Mouse (Mus musculus): ENCODE measurements around the gene Krtap9-3. TPM values are rescaled to one million over a fixed set of nuclear protein-coding genes. Genes with fewer than 3 reads are reported as not detected.

The Krtap9-3 gene
- polyA plus RNA-seq, 1 experiment = not detected

- H3K4me1 ChIP-seq (ENCODE audit: control insufficient read depth, insufficient read depth, low read length) = no peaks in the 10 kb centered on the region
- no peak for TF ChIP-seq CTCF (IDR thresholded peaks at IDR 0.05; ENCODE audit: control insufficient read depth, insufficient read depth, low read length)
- no peak for TF ChIP-seq POLR2A (IDR thresholded peaks at IDR 0.05; ENCODE audit: borderline replicate concordance, control insufficient read depth, low read depth, low read length)
- H3K27ac ChIP-seq (ENCODE audit: control insufficient read depth, insufficient read depth, low read depth, low read length, poor library complexity) = no peak overlapping the region
- WGBS = 77% methylated on average over 6 of the region's 6 CpGs
- H3K4me3 ChIP-seq (replicated peaks; ENCODE audit: control insufficient read depth, low read depth, low read length) = no peak overlapping the region
Measured at GRCm38 (mm10) chr11:99581564-99581963, 16.3 kb downstream of the Krtap9-3 start.

- no peaks in the 10 kb centered on the region for H3K4me1 ChIP-seq (ENCODE audit: control insufficient read depth, insufficient read depth, low read length)
- TF ChIP-seq CTCF (IDR thresholded peaks at IDR 0.05; ENCODE audit: control insufficient read depth, insufficient read depth, low read length) (no peak), POLR2A (IDR thresholded peaks at IDR 0.05; ENCODE audit: borderline replicate concordance, control insufficient read depth, low read depth, low read length) (no peak)
- 91% methylated on average over 5 of the region's 5 CpGs for WGBS
- no peak overlapping the region for H3K27ac ChIP-seq (ENCODE audit: control insufficient read depth, insufficient read depth, low read depth, low read length, poor library complexity)
- H3K4me3 ChIP-seq (replicated peaks; ENCODE audit: control insufficient read depth, low read depth, low read length) = no peak overlapping the region
Measured at GRCm38 (mm10) chr11:99581051-99581450, 16.9 kb downstream of the Krtap9-3 start.

- Histone ChIP-seq H3K27ac (ENCODE audit: control insufficient read depth, insufficient read depth, low read depth, low read length, poor library complexity) (no peak within 1 kb of the TSS), H3K4me1 (ENCODE audit: control insufficient read depth, insufficient read depth, low read length) (no peaks in the 10 kb centered on the region), H3K4me3 (replicated peaks; ENCODE audit: control insufficient read depth, low read depth, low read length) (no peak within 1 kb of the TSS)
- TF ChIP-seq POLR2A (IDR thresholded peaks at IDR 0.05; ENCODE audit: borderline replicate concordance, control insufficient read depth, low read depth, low read length) = no peak
- TF ChIP-seq CTCF (IDR thresholded peaks at IDR 0.05; ENCODE audit: control insufficient read depth, insufficient read depth, low read length) = no peak
- 75% methylated on average over 6 of the region's 6 CpGs for WGBS
Measured at GRCm38 (mm10) chr11:99580636-99581035, 17.3 kb downstream of the Krtap9-3 start, which contains the start of gene Krtap1-5. Gene Krtap1-5, minus strand, starts transcription at chr11:99581016.

GRCm38 (mm10) chr11:99574106-99574505 lies 23.8 kb downstream of the Krtap9-3 start:
- H3K27ac ChIP-seq (ENCODE audit: control insufficient read depth, insufficient read depth, low read depth, low read length, poor library complexity) = no peak overlapping the region
- no peaks in the 10 kb centered on the region; the same call in 1 of the 2 replicates for H3K4me1 ChIP-seq (ENCODE audit: control insufficient read depth, insufficient read depth, low read length)
- no peak overlapping the region for H3K4me3 ChIP-seq (replicated peaks; ENCODE audit: control insufficient read depth, low read depth, low read length)
- WGBS = under 1% methylated on average over 7 of the region's 7 CpGs
- TF ChIP-seq CTCF (IDR thresholded peaks at IDR 0.05; ENCODE audit: control insufficient read depth, insufficient read depth, low read length) (peak; percentile 45; the same call in 1 of the 2 replicates), POLR2A (IDR thresholded peaks at IDR 0.05; ENCODE audit: borderline replicate concordance, control insufficient read depth, low read depth, low read length) (no peak)

- Histone ChIP-seq H3K4me1 (ENCODE audit: control insufficient read depth, insufficient read depth, low read length) (no peaks in the 10 kb centered on the region; the same call in 1 of the 2 replicates), H3K4me3 (replicated peaks; ENCODE audit: control insufficient read depth, low read depth, low read length) (no peak overlapping the region), H3K27ac (ENCODE audit: control insufficient read depth, insufficient read depth, low read depth, low read length, poor library complexity) (no peak overlapping the region)
- WGBS = 61% methylated on average over 4 of the region's 4 CpGs
- no peak for TF ChIP-seq CTCF (IDR thresholded peaks at IDR 0.05; ENCODE audit: control insufficient read depth, insufficient read depth, low read length)
- TF ChIP-seq POLR2A (IDR thresholded peaks at IDR 0.05; ENCODE audit: borderline replicate concordance, control insufficient read depth, low read depth, low read length) = no peak
Measured at GRCm38 (mm10) chr11:99573164-99573563, 24.7 kb downstream of the Krtap9-3 start.

GRCm38 (mm10) chr11:99566530-99566929 lies 31.4 kb downstream of the Krtap9-3 start, which contains the start of gene Krtap3-1:
Gene Krtap3-1, minus strand, starts transcription at chr11:99566630.
- no peak for TF ChIP-seq CTCF (IDR thresholded peaks at IDR 0.05; ENCODE audit: control insufficient read depth, insufficient read depth, low read length)
- TF ChIP-seq POLR2A (IDR thresholded peaks at IDR 0.05; ENCODE audit: borderline replicate concordance, control insufficient read depth, low read depth, low read length) = no peak
- WGBS = 81% methylated on average over 7 of the region's 7 CpGs
- Histone ChIP-seq H3K4me1 (ENCODE audit: control insufficient read depth, insufficient read depth, low read length) (no peaks in the 10 kb centered on the region; the same call in 1 of the 2 replicates), H3K27ac (ENCODE audit: control insufficient read depth, insufficient read depth, low read depth, low read length, poor library complexity) (no peak within 1 kb of the TSS), H3K4me3 (replicated peaks; ENCODE audit: control insufficient read depth, low read depth, low read length) (no peak within 1 kb of the TSS)

GRCm38 (mm10) chr11:99562580-99562979 lies 35.3 kb downstream of the Krtap9-3 start:
- H3K27ac ChIP-seq (ENCODE audit: control insufficient read depth, insufficient read depth, low read depth, low read length, poor library complexity) = no peak overlapping the region

GRCm38 (mm10) chr11:99559366-99559765 lies 38.5 kb downstream of the Krtap9-3 start, which contains the start of gene Gm11939:
Gene Gm11939, minus strand, starts transcription at chr11:99559466.
- H3K4me3 ChIP-seq (replicated peaks; ENCODE audit: control insufficient read depth, low read depth, low read length) = no peak within 1 kb of the TSS
- H3K4me1 ChIP-seq (ENCODE audit: control insufficient read depth, insufficient read depth, low read length) = no peaks in the 10 kb centered on the region
- 85% methylated on average over 9 of the region's 9 CpGs for WGBS
- TF ChIP-seq CTCF (IDR thresholded peaks at IDR 0.05; ENCODE audit: control insufficient read depth, insufficient read depth, low read length) (no peak), POLR2A (IDR thresholded peaks at IDR 0.05; ENCODE audit: borderline replicate concordance, control insufficient read depth, low read depth, low read length) (no peak)
- no peak within 1 kb of the TSS for H3K27ac ChIP-seq (ENCODE audit: control insufficient read depth, insufficient read depth, low read depth, low read length, poor library complexity)

More at GRCm38 (mm10) chr11:99562580-99562979, 35.3 kb downstream of the Krtap9-3 start:
- WGBS = 73% methylated on average over 6 of the region's 6 CpGs
- Histone ChIP-seq H3K4me3 (replicated peaks; ENCODE audit: control insufficient read depth, low read depth, low read length) (no peak overlapping the region), H3K4me1 (ENCODE audit: control insufficient read depth, insufficient read depth, low read length) (no peaks in the 10 kb centered on the region)
- TF ChIP-seq POLR2A (IDR thresholded peaks at IDR 0.05; ENCODE audit: borderline replicate concordance, control insufficient read depth, low read depth, low read length) = no peak
- TF ChIP-seq CTCF (IDR thresholded peaks at IDR 0.05; ENCODE audit: control insufficient read depth, insufficient read depth, low read length) = no peak
